Mouse (Mus musculus): Measurements from ENCODE around the gene Ttc28. TPM values are rescaled to one million over a fixed set of nuclear protein-coding genes. Genes with fewer than 3 reads are reported as not detected.

Gene Ttc28
- polyA plus RNA-seq, 1 experiment from 2014 or later: 21.3 TPM

GRCm38 (mm10) chr5:111131561-111131960, 252.0 kb downstream of the Ttc28 start:
- Histone ChIP-seq H3K4me1 (replicated peaks) (peaks cover 15% of the 10 kb centered on the region), H3K9me3 (no peaks in the 10 kb centered on the region), H3K27me3 (no peaks in the 10 kb centered on the region), H3K27ac (no peak overlapping the region), H3K9ac (replicated peaks) (no peak overlapping the region), H3K4me3 (replicated peaks) (no peak overlapping the region), H3K36me3 (no peaks in the 10 kb centered on the region), H3K4me2 (replicated peaks) (no peak overlapping the region)
- WGBS: 92% methylated on average over 18 of the region's 18 CpGs
- no peak for ATAC-seq

- WGBS: 89% methylated on average over 5 of the region's 5 CpGs
- Histone ChIP-seq H3K9me3 (no peaks in the 10 kb centered on the region), H3K36me3 (no peaks in the 10 kb centered on the region), H3K27me3 (no peaks in the 10 kb centered on the region), H3K4me2 (replicated peaks) (no peak overlapping the region), H3K4me1 (replicated peaks) (peaks cover 31% of the 10 kb centered on the region), H3K27ac (no peak overlapping the region), H3K4me3 (replicated peaks) (no peak overlapping the region), H3K9ac (replicated peaks) (no peak overlapping the region)
- no peak for ATAC-seq
Observed at GRCm38 (mm10) chr5:111133150-111133549, 253.5 kb downstream of the Ttc28 start.

GRCm38 (mm10) chr5:111133754-111134153, 254.2 kb downstream of the Ttc28 start:
- 90% methylated on average over 7 of the region's 7 CpGs for WGBS
- Histone ChIP-seq H3K27ac (no peak overlapping the region), H3K4me1 (replicated peaks) (peaks cover 34% of the 10 kb centered on the region), H3K9ac (replicated peaks) (no peak overlapping the region), H3K36me3 (no peaks in the 10 kb centered on the region), H3K4me2 (replicated peaks) (no peak overlapping the region), H3K27me3 (no peaks in the 10 kb centered on the region), H3K9me3 (no peaks in the 10 kb centered on the region), H3K4me3 (replicated peaks) (no peak overlapping the region)
- no peak for ATAC-seq

DNA sequence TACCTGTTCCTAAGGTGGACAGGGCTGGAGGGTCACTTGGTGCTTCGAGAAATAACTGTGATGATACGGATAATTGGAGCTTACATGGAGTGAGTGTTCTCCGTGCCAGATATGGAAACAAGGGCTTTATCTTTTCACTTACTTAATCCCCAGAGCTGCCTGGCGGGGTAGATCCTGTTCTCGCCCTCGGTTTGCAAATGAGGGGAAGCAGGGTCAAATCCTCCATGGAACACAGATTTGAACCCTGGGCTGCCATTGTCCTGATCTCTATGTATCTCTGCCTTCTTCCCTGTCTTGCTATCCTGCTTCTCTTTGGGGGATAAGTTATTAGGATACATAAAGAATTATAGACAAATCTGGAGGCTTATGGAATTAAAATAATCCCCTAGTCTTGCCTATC, 257.7 kb downstream of the Ttc28 start:
- H3K4me1 ChIP-seq (replicated peaks): peaks cover 56% of the 10 kb centered on the region
- H3K4me2 ChIP-seq (replicated peaks): no peak overlapping the region
- no peaks in the 10 kb centered on the region for H3K27me3 ChIP-seq
- no peak overlapping the region for H3K9ac ChIP-seq (replicated peaks)
- no peaks in the 10 kb centered on the region for H3K9me3 ChIP-seq
- H3K36me3 ChIP-seq: no peaks in the 10 kb centered on the region
- no peak overlapping the region for H3K27ac ChIP-seq
- ATAC-seq: no peak
- WGBS: 10% methylated on average over 6 of the region's 6 CpGs
- H3K4me3 ChIP-seq (replicated peaks): no peak overlapping the region

- no peaks in the 10 kb centered on the region for H3K27me3 ChIP-seq
- no peak overlapping the region for H3K4me2 ChIP-seq (replicated peaks)
- H3K36me3 ChIP-seq: no peaks in the 10 kb centered on the region
- no peak overlapping the region; the same call in 1 of the 2 replicates for H3K27ac ChIP-seq
- no peaks in the 10 kb centered on the region for H3K9me3 ChIP-seq
- peaks cover 56% of the 10 kb centered on the region for H3K4me1 ChIP-seq (replicated peaks)
- no peak overlapping the region for H3K9ac ChIP-seq (replicated peaks)
- no peak overlapping the region for H3K4me3 ChIP-seq (replicated peaks)
- WGBS: 32% methylated on average over 13 of the region's 13 CpGs
- ATAC-seq: no peak
Observed at GRCm38 (mm10) chr5:111137742-111138141, 258.1 kb downstream of the Ttc28 start.

- Histone ChIP-seq H3K4me1 (replicated peaks) (peaks cover 56% of the 10 kb centered on the region), H3K27me3 (no peaks in the 10 kb centered on the region), H3K9ac (replicated peaks) (no peak overlapping the region), H3K27ac (peak overlapping the region; percentile 6; the same call in 1 of the 2 replicates), H3K36me3 (no peaks in the 10 kb centered on the region), H3K4me2 (replicated peaks) (no peak overlapping the region), H3K4me3 (replicated peaks) (no peak overlapping the region), H3K9me3 (no peaks in the 10 kb centered on the region)
- no peak for ATAC-seq
- WGBS: 58% methylated on average over 11 of the region's 11 CpGs
Observed at GRCm38 (mm10) chr5:111138239-111138833, 258.7 kb downstream of the Ttc28 start.

DNA sequence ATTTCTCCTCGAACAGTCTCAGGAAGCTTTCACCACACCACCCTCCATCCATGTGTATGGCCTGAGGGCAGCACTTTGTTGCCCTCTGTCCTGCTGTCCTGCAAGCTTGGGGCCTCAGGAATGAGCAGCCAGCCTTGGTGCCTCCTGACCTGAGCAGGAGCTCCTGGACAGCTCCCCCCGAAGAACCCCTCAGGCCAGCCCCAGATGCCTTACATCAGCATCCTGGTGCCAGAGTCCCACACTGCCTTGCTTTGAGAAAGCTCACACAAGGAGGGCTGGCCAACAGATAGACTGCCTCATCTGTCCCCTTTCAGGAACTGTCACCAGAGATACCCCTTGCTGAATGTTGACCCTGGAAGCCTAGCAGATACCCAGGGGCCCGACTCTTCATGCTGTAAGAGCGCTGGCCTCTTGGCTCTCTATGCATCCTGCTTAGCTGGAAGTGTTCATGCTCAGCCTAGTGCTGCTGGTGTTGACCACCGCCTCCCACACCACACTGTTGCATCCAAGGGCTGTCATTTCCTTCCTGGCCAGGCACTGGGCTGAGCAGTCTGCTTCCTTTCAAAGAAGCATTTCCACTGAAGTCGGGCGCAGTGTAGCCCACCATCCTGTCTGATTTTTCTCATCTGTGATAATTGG, 259.4 kb downstream of the Ttc28 start:
- Histone ChIP-seq H3K9ac (replicated peaks) (no peak overlapping the region), H3K27ac (peak overlapping the region; percentile 2; the same call in 1 of the 2 replicates), H3K4me3 (replicated peaks) (no peak overlapping the region), H3K27me3 (no peaks in the 10 kb centered on the region), H3K9me3 (no peaks in the 10 kb centered on the region), H3K36me3 (no peaks in the 10 kb centered on the region), H3K4me2 (replicated peaks) (no peak overlapping the region), H3K4me1 (replicated peaks) (peaks cover 56% of the 10 kb centered on the region)
- 86% methylated on average over 7 of the region's 7 CpGs for WGBS
- ATAC-seq: 0 out of 2 replicates have a peak, but pooled peaks have one; percentile 10

DNA sequence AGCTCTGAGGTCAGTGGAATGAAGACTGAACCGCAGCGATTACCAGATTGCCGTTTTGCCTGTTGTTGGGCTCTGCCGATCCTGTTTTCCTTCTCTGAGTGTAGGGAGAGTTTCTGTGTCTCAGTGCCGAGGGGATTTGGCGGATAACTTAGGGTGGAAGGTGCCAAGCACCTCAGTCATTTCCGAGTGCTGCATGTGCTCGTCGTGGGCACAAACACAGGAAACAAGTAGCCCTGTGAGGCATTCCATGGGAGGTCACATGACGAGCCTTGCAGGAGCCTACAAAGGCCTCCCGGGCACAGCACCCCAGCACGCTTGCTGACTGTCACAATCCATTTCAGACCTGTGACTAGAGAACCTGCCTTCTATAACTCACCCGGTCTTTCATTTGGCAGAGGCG, 260.0 kb downstream of the Ttc28 start:
- ATAC-seq: no peak
- Histone ChIP-seq H3K27me3 (no peaks in the 10 kb centered on the region), H3K36me3 (no peaks in the 10 kb centered on the region), H3K4me3 (replicated peaks) (no peak overlapping the region), H3K4me1 (replicated peaks) (peaks cover 61% of the 10 kb centered on the region), H3K4me2 (replicated peaks) (no peak overlapping the region), H3K9ac (replicated peaks) (no peak overlapping the region), H3K9me3 (no peaks in the 10 kb centered on the region), H3K27ac (peak overlapping the region; percentile 2; the same call in 1 of the 2 replicates)
- WGBS: 76% methylated on average over 14 of the region's 14 CpGs

DNA sequence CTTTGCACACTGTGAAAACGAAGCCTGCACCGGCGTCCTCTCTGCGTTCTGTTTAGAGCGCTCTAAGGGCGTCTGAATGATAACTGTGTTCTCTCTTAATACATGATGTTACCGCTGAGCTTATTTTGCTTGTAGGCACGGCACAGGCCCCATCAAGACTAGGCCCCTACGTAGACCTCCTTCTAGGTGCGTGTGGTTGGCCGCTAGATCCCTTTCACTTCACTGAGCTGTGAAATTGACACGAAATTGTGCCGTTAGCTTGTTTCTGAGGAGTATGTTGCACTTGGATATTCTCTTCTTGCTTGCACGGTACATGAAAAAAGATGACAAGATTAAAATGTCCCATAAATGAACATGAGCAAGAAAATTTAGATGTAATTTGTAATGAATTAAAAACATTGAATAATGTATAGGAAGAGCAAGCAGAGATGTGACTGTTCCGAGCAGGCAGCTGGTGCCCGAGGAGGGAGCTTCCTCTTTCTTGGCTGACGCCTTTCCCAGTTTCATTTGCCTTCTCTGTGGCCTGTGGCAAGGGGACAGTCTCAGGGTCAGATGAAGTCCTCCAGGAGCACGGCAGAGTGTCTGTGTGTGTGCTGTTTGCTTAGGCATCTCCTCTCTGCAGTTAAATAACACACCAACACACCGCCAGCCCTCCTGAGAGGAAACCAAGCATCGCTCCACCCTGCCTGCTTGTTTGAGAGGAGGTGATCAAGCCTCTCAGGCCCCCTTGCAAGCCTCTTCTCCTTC, 261.7 kb downstream of the Ttc28 start:
- 56% methylated on average over 20 of the region's 20 CpGs for WGBS
- peaks cover 59% of the 10 kb centered on the region for H3K4me1 ChIP-seq (replicated peaks)
- no peak overlapping the region for H3K4me2 ChIP-seq (replicated peaks)
- no peak for ATAC-seq
- H3K9me3 ChIP-seq: no peaks in the 10 kb centered on the region
- H3K27ac ChIP-seq: peak overlapping the region; percentile 69
- H3K36me3 ChIP-seq: no peaks in the 10 kb centered on the region
- H3K4me3 ChIP-seq (replicated peaks): no peak overlapping the region
- no peaks in the 10 kb centered on the region for H3K27me3 ChIP-seq
- peak overlapping the region; percentile 29; the same call in 1 of the 2 replicates for H3K9ac ChIP-seq (replicated peaks)

DNA sequence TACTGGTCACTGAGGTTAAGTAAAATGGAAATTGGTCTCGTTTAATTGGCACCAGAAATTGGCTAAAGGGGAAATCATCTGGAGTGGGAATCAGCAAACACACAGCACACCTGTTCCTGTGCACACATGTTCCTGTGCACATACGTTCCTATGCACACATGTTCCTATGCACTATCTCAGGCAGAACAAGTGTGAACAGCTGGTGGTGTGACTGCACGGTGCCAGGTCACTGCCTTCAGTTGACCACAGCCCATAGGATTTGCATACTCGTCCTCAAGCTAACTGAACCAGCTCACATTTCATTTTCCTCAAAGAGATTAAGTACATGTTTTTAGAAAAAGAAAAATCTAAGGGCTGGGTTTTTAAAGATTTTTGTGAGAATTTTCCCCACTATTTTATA, 263.2 kb downstream of the Ttc28 start:
- WGBS: 81% methylated on average over 4 of the region's 4 CpGs
- Histone ChIP-seq H3K27ac (no peak overlapping the region), H3K4me1 (replicated peaks) (peaks cover 44% of the 10 kb centered on the region), H3K36me3 (no peaks in the 10 kb centered on the region), H3K9ac (replicated peaks) (no peak overlapping the region), H3K4me2 (replicated peaks) (no peak overlapping the region), H3K4me3 (replicated peaks) (no peak overlapping the region), H3K9me3 (no peaks in the 10 kb centered on the region), H3K27me3 (no peaks in the 10 kb centered on the region)
- ATAC-seq: no peak

GRCm38 (mm10) chr5:111144411-111144810, 264.8 kb downstream of the Ttc28 start:
- Histone ChIP-seq H3K9me3 (no peaks in the 10 kb centered on the region), H3K4me2 (replicated peaks) (no peak overlapping the region), H3K9ac (replicated peaks) (no peak overlapping the region), H3K4me1 (replicated peaks) (peaks cover 31% of the 10 kb centered on the region), H3K27me3 (no peaks in the 10 kb centered on the region), H3K4me3 (replicated peaks) (no peak overlapping the region), H3K36me3 (no peaks in the 10 kb centered on the region), H3K27ac (no peak overlapping the region)
- WGBS: 79% methylated on average over 7 of the region's 7 CpGs
- no peak for ATAC-seq

- WGBS: 94% methylated on average over 14 of the region's 14 CpGs
- H3K4me3 ChIP-seq (replicated peaks): no peak overlapping the region
- H3K4me1 ChIP-seq (replicated peaks): peaks cover 47% of the 10 kb centered on the region
- no peak overlapping the region for H3K4me2 ChIP-seq (replicated peaks)
- no peaks in the 10 kb centered on the region for H3K36me3 ChIP-seq
- no peaks in the 10 kb centered on the region for H3K9me3 ChIP-seq
- no peak overlapping the region for H3K9ac ChIP-seq (replicated peaks)
- no peaks in the 10 kb centered on the region for H3K27me3 ChIP-seq
- no peak for ATAC-seq
- no peak overlapping the region for H3K27ac ChIP-seq
Observed at GRCm38 (mm10) chr5:111150581-111150980, 271.0 kb downstream of the Ttc28 start.
